Comparison of ENCODE assay signal across 12 mouse cellular contexts in the genomic region with DNA sequence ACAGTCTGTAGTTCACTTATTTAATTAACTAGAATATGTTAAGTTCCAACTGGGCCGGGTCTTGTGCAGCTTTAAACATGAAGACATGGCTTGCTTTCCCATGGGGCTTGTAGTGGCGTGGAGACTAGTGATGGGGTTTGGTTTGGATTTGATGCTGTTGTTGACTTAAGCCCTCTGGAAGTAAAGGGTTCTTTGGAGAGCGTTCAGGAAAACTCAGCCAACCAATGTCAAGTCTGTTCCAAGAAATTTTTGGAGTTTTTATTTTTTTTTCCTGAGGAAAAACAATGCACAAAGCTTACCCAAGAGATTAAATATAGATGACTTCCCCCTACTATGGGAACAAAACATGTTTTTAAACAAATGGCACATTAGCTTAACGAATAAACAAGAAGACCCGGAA.
A peak's percentile ranks its signal among the peaks of the same experiment; 100 is the strongest.
DNase-seq lines count a peak whose midpoint lies in the region; ATAC-seq lines count a peak whose summit lies in the region.
"Had no signal": no experiment of that assay in that cellular context is flagged by ENCODE, and none has a peak within 500 bp of the region (broad histone marks: within the 10 kb centered on the region; RNA-seq: fewer than 3 reads in every experiment).

No protein-coding gene starts in this region.

- peaks cover 8% of the 10 kb centered on the region; the same call in 1 of the 2 replicates for H3K4me1 ChIP-seq in heart, embryonic 11.5 days (ENCODE audit: control insufficient read depth, insufficient read depth, low read length)
- peaks cover 2% of the 10 kb centered on the region; the same call in 1 of the 2 replicates for H3K4me1 ChIP-seq in midbrain, embryonic 11.5 days (ENCODE audit: control insufficient read depth, insufficient read depth, low read length)
- no peaks in the 10 kb centered on the region for H3K4me1 ChIP-seq in midbrain, embryonic 15.5 days
- H3K4me1 ChIP-seq in stomach, embryonic 16.5 days (ENCODE audit: control insufficient read depth, insufficient read depth, low read length), result peaks cover 11% of the 10 kb centered on the region
- H3K4me1 ChIP-seq: midbrain, embryonic 13.5 days had no signal

- peak; percentile 98 for DNase-seq in heart, adult 11 months
- peak; percentile 17 for DNase-seq in midbrain, embryonic 11.5 days (ENCODE audit: low spot score, missing footprints)
- peak; percentile 49 to 65 for DNase-seq in heart, postnatal 36 days
- DNase-seq in frontal cortex, postnatal 14 days (ENCODE audit: low spot score in 2 of 2), result no peak
- DNase-seq: adrenal gland, postnatal 10 days; liver, embryonic 13.5 days; right cerebral cortex, postnatal 14 days had no signal

- no peak for ATAC-seq in heart, embryonic 11.5 days (replicated peaks; ENCODE audit: insufficient number of reproducible peaks, low FRiP score, low TSS enrichment)
- ATAC-seq in midbrain, embryonic 11.5 days (ENCODE audit: low FRiP score), result no peak
- no peak for ATAC-seq in midbrain, embryonic 15.5 days (replicated peaks)
- 0 out of 2 replicates have a peak, but pooled peaks have one; percentile 21 for ATAC-seq in stomach, embryonic 16.5 days (ENCODE audit: insufficient read depth, low FRiP score)
- ATAC-seq in megakaryocyte progenitor cell, adult 5-6 weeks (replicated peaks; ENCODE audit: poor library complexity), result no peak
- ATAC-seq: midbrain, embryonic 13.5 days had no signal

- intact Hi-C loops in heart, postnatal 36 days (cut with DNase I), result no loop called here

- WGBS in heart, embryonic 11.5 days (ENCODE audit: insufficient replicate concordance), result 82% methylated on average over 5 of the region's 5 CpGs
- 89% methylated on average over 5 of the region's 5 CpGs for WGBS in midbrain, embryonic 11.5 days
- 85% methylated on average over 5 of the region's 5 CpGs for WGBS in midbrain, embryonic 15.5 days
- 69% methylated on average over 5 of the region's 5 CpGs for WGBS in stomach, embryonic 16.5 days

- H3K36me3 ChIP-seq in heart, embryonic 11.5 days (ENCODE audit: control insufficient read depth, insufficient read depth, low read length), result no peaks in the 10 kb centered on the region
- H3K36me3 ChIP-seq in midbrain, embryonic 11.5 days (ENCODE audit: control insufficient read depth, insufficient read depth, low read length), result no peaks in the 10 kb centered on the region
- H3K36me3 ChIP-seq in midbrain, embryonic 15.5 days (replicated peaks), result no peaks in the 10 kb centered on the region
- H3K36me3 ChIP-seq in stomach, embryonic 16.5 days (ENCODE audit: control insufficient read depth, insufficient read depth, low read length), result no peaks in the 10 kb centered on the region
- H3K36me3 ChIP-seq: liver, embryonic 13.5 days; midbrain, embryonic 13.5 days had no signal

- no peak overlapping the region for H3K9ac ChIP-seq in heart, embryonic 11.5 days (ENCODE audit: low read depth, low read length)
- no peak overlapping the region for H3K9ac ChIP-seq in midbrain, embryonic 11.5 days (ENCODE audit: low read length)
- no peak overlapping the region for H3K9ac ChIP-seq in midbrain, embryonic 15.5 days
- H3K9ac ChIP-seq in stomach, embryonic 16.5 days (ENCODE audit: low read length), result no peak overlapping the region
- H3K9ac ChIP-seq: liver, embryonic 13.5 days; midbrain, embryonic 13.5 days had no signal

- H3K9me3 ChIP-seq in heart, embryonic 11.5 days (replicated peaks; ENCODE audit: control insufficient read depth, low read length), result no peaks in the 10 kb centered on the region
- no peaks in the 10 kb centered on the region for H3K9me3 ChIP-seq in midbrain, embryonic 11.5 days (ENCODE audit: control insufficient read depth, low read length)
- H3K9me3 ChIP-seq in midbrain, embryonic 15.5 days, result no peaks in the 10 kb centered on the region
- no peaks in the 10 kb centered on the region for H3K9me3 ChIP-seq in stomach, embryonic 16.5 days (replicated peaks; ENCODE audit: control insufficient read depth, low read length)
- H3K9me3 ChIP-seq: liver, embryonic 13.5 days; midbrain, embryonic 13.5 days had no signal

- H3K4me3 ChIP-seq in heart, embryonic 11.5 days (ENCODE audit: low read depth, low read length), result no peak overlapping the region
- no peak overlapping the region for H3K4me3 ChIP-seq in midbrain, embryonic 11.5 days (ENCODE audit: low read depth, low read length)
- no peak overlapping the region for H3K4me3 ChIP-seq in midbrain, embryonic 15.5 days
- H3K4me3 ChIP-seq in stomach, embryonic 16.5 days (replicated peaks; ENCODE audit: low read length), result no peak overlapping the region
- H3K4me3 ChIP-seq: liver, embryonic 13.5 days; midbrain, embryonic 13.5 days had no signal

- no peak overlapping the region for H3K27ac ChIP-seq in heart, embryonic 11.5 days (ENCODE audit: low read depth, low read length)
- no peak overlapping the region for H3K27ac ChIP-seq in midbrain, embryonic 11.5 days (ENCODE audit: low read depth, low read length)
- H3K27ac ChIP-seq in midbrain, embryonic 15.5 days, result no peak overlapping the region
- no peak overlapping the region for H3K27ac ChIP-seq in stomach, embryonic 16.5 days (ENCODE audit: low read length)
- H3K27ac ChIP-seq: liver, embryonic 13.5 days; midbrain, embryonic 13.5 days had no signal

- H3K27me3 ChIP-seq in heart, embryonic 11.5 days (ENCODE audit: control insufficient read depth, insufficient read depth, low read length), result no peaks in the 10 kb centered on the region
- no peaks in the 10 kb centered on the region for H3K27me3 ChIP-seq in midbrain, embryonic 11.5 days (ENCODE audit: control insufficient read depth, insufficient read depth, low read length)
- no peaks in the 10 kb centered on the region for H3K27me3 ChIP-seq in midbrain, embryonic 15.5 days (replicated peaks)
- H3K27me3 ChIP-seq in stomach, embryonic 16.5 days (ENCODE audit: control insufficient read depth, insufficient read depth, low read length), result no peaks in the 10 kb centered on the region
- H3K27me3 ChIP-seq: midbrain, embryonic 13.5 days had no signal

- no peak overlapping the region for H3K4me2 ChIP-seq in heart, embryonic 11.5 days
- no peak overlapping the region for H3K4me2 ChIP-seq in midbrain, embryonic 11.5 days
- H3K4me2 ChIP-seq in midbrain, embryonic 15.5 days, result no peak overlapping the region
- H3K4me2 ChIP-seq in stomach, embryonic 16.5 days (ENCODE audit: low read depth, low read length), result no peak overlapping the region
- H3K4me2 ChIP-seq: liver, embryonic 13.5 days; midbrain, embryonic 13.5 days had no signal

Comparison
In these comparisons a context has a peak if more than half of its experiments do, and no peak if none do; other contexts are left out.
1. DNase-seq: peak in heart, adult 11 months (single experiment), midbrain, embryonic 11.5 days (single experiment) and heart, postnatal 36 days (2 of 2); none in frontal cortex, postnatal 14 days (0 of 2).